Mouse (Mus musculus) c-Kit-positive CD71-negative TER-119-negative erythroid progenitor cells, embryonic 14.5 days (primary cell): ENCODE results near the gene Olfr1355.
"Not testable (repeated sequence)": the region's sequence is repeated elsewhere in the genome, so short reads cannot be mapped to it uniquely, and the experiment has no call there.

Experiments
- DNase-seq: peaks from one replicate; pipeline ENCODE4 v3.0.0-alpha.2; 2013; ENCODE audit warnings: low read depth

Gene Olfr1355

GRCm38 (mm10) chr10:78875240-78875639 is at the start of gene Olfr1355:
TSS of gene Olfr1355 (plus strand) at chr10:78875540.
- DNase-seq, result no peak

DNA sequence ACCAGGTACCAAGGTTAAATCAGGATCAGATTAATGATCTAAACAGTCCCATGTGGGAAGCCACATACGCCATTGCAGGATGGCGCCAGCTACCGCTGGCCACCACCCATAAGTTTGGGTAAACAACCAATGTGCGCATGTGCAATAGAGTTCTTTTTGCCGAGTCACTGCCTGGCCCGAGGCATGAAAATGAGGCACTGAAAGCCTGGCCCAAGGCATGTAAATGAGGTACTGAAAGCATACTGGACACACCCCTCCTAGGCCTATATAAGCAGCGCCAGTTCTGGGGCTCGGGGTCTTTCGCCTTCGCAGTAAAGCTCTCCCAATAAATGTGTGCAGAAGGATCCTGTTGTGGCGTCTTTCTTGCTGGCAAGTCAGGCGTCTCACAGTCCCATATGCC is 34.9 kb upstream of the Olfr1355 start:
- DNase-seq, result not testable (repeated sequence)

DNA sequence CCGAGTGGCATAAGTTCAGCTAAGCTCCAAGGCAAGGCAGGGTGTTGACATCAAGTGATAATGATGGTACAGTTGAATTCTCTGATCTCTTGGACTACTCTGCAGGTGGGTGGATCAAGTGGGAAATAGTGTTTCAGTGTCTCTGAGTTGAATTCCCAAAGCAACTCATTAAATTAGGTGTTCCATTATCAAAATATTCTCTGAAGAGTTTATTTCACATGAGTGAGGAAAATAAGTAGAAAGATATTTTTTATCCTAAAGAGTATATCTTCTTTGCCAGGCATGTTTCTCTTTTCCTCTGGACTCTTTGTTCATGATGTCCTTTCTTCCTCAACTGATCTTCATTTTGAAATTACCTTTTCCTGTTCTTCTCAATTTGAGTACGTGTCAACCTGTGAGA is 23.3 kb upstream of the Olfr1355 start, which contains the start of gene Olfr1356:
Gene Olfr1356 (minus strand): TSS at position 101 of the 400 bp plus-strand sequence.
- DNase-seq, result no peak

DNA sequence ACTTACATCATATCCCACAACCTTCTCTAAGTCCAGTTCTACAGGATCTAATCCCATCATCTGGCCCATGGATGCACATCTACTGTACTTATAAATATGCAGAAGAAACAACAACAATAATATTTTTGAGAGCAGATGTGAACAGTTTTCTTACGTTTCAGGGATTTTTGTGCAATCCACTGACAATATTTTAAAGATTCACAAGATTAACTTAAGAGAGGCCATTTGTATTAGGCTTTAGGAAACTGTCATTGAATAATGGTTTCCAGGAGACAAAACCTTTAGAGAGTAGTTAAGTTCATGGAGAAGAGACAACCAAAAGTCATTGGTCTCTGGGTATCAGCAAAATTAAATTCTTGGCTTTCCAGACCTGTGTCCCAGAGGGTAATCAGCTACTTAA is 37.5 kb downstream of the Olfr1355 start, which contains the start of gene Olfr1354:
Gene Olfr1354 (plus strand): TSS at position 301 of the 400 bp plus-strand sequence.
- not testable (repeated sequence) for DNase-seq
